Mouse (Mus musculus) liver, adult 2 months (tissue): ENCODE results near the gene Ptprg. TPM values are rescaled to one million over a fixed set of nuclear protein-coding genes. Genes with fewer than 3 reads are reported as not detected.

ENCODE experiments used
- DNase-seq: peaks from one replicate; pipeline ENCODE4 v3.0.0-alpha.2; 2011; ENCODE audit warnings: low read depth, low spot score; ENCODE audit errors: extremely low read depth
- H3K27ac ChIP-seq: fragments of 200-500 bp; replicated peaks from 2 replicates; pipeline ENCODE4 v1.5.1; 2012; ENCODE audit warnings: low read depth, mild to moderate bottlenecking, control low read depth, inconsistent platforms, low read length; ENCODE audit not compliant: insufficient read depth
- H3K27me3 ChIP-seq: fragments of 200-500 bp; 2 replicates; pipeline ENCODE4 v1.6.1; 2012; ENCODE audit warnings: mild to moderate bottlenecking, moderate library complexity, low read length, inconsistent platforms; ENCODE audit not compliant: control insufficient read depth, insufficient read depth
- H3K36me3 ChIP-seq: fragments of 200-500 bp; 2 replicates; pipeline ENCODE4 v1.6.1; 2012; ENCODE audit warnings: low read length, inconsistent platforms; ENCODE audit not compliant: control insufficient read depth, insufficient read depth
- H3K4me1 ChIP-seq: fragments of 200-500 bp; 2 replicates; pipeline ENCODE4 v1.6.1; 2011; ENCODE audit warnings: low read length; ENCODE audit not compliant: control insufficient read depth, insufficient read depth
- H3K4me3 ChIP-seq: fragments of 200-500 bp; 2 replicates; pipeline ENCODE4 v1.5.1; 2011; ENCODE audit warnings: low read depth, mild to moderate bottlenecking, control low read depth, low read length, moderate library complexity; ENCODE audit not compliant: insufficient read depth
- H3K79me2 ChIP-seq: fragments of 200-500 bp; 2 replicates; pipeline ENCODE4 v1.6.1; 2012; ENCODE audit warnings: inconsistent platforms, mild to moderate bottlenecking, low read length, moderate library complexity; ENCODE audit not compliant: control insufficient read depth, insufficient read depth
- H3K9ac ChIP-seq: fragments of 200-500 bp; 2 replicates; pipeline ENCODE4 v1.6.1; 2012; ENCODE audit warnings: low read depth, mild to moderate bottlenecking, control low read depth, inconsistent platforms, low read length
- CTCF ChIP-seq: fragments of 200-500 bp; IDR thresholded peaks from 2 replicates; pipeline ENCODE4 v1.5.1; 2011; ENCODE audit warnings: low read depth, low read length, control low read depth
- POLR2A ChIP-seq: fragments of 200-500 bp; IDR thresholded peaks from 2 replicates; pipeline ENCODE4 v1.6.1; 2011; ENCODE audit warnings: low read length, control low read depth; ENCODE audit not compliant: insufficient read depth; ENCODE audit errors: extremely low read depth
- WGBS: fragments of 180-500 bp; shearing (Covaris S2); methylation state at CpG from one replicate; pipeline ENCODE4 v1.1.7; 2018; 5-methylcytosine and 5-hydroxymethylcytosine counted together
- polyA plus RNA-seq: library from polyadenylated mRNA; depleted of rRNA; stranded (reverse); fragments of >200 nt; gene quantifications from 2 replicates; pipeline ENCODE4 v1.2.3, GENCODE M21; 2012
- total RNA-seq: library from RNA; depleted of rRNA; stranded (reverse); fragments of >200 nt; gene quantifications from 2 replicates; pipeline ENCODE4 v1.2.3, GENCODE M21; 2014

The Ptprg gene
- total and polyA plus RNA-seq, 2 experiments: 17.4 to 19.9 TPM

DNA sequence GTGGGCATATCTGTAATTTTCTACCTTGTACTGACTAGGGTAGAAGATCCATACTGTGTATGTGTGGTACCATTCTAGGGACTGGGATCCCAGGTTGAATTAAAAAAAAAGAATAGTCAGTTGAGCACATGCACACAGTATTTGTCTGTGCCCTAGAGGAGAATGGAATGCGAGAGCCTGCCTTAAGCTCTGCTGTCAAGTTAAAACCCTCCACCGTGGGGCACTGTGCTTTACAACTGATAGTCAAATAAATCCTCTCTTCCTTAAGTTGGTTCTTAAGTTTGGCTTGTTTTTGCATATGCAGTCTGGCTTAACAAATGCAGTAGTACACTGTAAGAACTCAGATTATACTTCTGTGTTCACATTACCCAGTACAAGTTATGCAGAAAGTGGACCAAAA lies 476.6 kb downstream of the Ptprg start:
- no peak overlapping the region for H3K9ac ChIP-seq
- H3K79me2 ChIP-seq: no peaks in the 10 kb centered on the region
- TF ChIP-seq POLR2A (no peak), CTCF (no peak)
- H3K36me3 ChIP-seq: no peaks in the 10 kb centered on the region
- H3K27me3 ChIP-seq: no peaks in the 10 kb centered on the region
- DNase-seq: no peak
- H3K4me3 ChIP-seq: no peak overlapping the region
- WGBS: 80% methylated on average over 2 of the region's 2 CpGs
- no peaks in the 10 kb centered on the region for H3K4me1 ChIP-seq
- no peak overlapping the region for H3K27ac ChIP-seq

DNA sequence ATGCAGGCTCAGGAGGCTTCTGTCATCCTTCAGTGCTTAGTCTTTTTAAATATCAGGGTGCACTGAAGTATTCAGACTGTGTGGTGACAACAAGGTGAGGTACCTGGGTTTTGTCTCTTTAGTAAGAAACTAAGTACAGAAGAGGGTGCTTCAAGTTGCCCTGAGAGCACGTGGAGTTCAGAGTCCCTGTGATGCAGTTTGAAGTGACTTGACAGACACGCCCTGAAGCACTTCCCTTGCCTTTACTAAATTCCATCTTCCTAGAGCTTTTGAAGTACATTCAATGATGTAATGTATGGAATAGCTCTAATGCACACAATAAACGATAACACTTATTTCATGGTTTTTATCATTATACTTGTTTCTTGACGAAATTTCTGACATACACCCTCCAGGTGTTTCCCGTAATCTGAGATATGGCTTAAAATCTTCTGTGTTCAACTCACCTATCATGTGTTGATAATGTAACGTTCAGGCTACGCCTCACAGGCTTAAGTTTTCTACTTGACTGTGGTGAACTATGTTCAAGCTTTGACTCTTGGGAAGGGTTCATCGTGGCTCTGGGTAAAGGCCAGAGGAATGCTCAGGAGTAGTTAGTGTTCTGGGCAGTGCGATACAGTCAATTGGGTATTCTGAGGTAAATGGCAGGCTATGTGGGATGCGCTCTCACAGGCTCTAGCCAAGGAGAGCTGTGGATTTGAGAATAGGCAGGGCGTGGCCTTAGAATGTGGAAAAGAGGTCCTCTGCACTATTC lies 483.4 kb downstream of the Ptprg start:
- 94% methylated on average over 11 of the region's 11 CpGs for WGBS
- TF ChIP-seq POLR2A (no peak), CTCF (no peak)

DNA sequence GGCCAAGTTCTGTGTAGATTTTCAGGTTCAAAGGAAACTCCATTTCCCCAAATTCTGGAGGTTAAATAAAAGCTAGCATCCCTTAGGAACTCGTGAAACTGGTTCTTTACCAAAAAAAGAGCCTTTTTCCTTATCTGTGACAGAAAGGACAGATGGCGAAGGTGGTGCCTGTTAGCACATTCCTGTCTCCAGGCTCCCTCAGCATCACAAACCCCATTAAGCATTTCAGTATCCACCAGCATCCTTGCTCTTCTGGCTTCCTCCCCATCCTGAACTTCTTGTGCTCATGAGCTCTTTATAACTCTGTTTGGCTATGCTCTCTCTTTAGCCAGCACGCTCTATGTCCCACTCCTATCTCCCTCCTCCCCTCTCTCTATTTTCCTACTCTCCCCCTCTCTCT lies 486.4 kb downstream of the Ptprg start:
- WGBS: 79% methylated on average over 3 of the region's 3 CpGs
- no peak for TF ChIP-seq POLR2A
- TF ChIP-seq CTCF: no peak
- Histone ChIP-seq H3K79me2 (no peaks in the 10 kb centered on the region), H3K9ac (no peak overlapping the region), H3K27ac (no peak overlapping the region), H3K27me3 (no peaks in the 10 kb centered on the region), H3K4me1 (no peaks in the 10 kb centered on the region), H3K36me3 (no peaks in the 10 kb centered on the region), H3K4me3 (no peak overlapping the region)
- no peak for DNase-seq

More for the DNA sequence above, 483.4 kb downstream of the Ptprg start:
- Histone ChIP-seq H3K79me2 (no peaks in the 10 kb centered on the region), H3K36me3 (no peaks in the 10 kb centered on the region), H3K27me3 (no peaks in the 10 kb centered on the region), H3K9ac (no peak overlapping the region), H3K4me3 (no peak overlapping the region), H3K27ac (no peak overlapping the region), H3K4me1 (no peaks in the 10 kb centered on the region)
- no peak for DNase-seq

DNA sequence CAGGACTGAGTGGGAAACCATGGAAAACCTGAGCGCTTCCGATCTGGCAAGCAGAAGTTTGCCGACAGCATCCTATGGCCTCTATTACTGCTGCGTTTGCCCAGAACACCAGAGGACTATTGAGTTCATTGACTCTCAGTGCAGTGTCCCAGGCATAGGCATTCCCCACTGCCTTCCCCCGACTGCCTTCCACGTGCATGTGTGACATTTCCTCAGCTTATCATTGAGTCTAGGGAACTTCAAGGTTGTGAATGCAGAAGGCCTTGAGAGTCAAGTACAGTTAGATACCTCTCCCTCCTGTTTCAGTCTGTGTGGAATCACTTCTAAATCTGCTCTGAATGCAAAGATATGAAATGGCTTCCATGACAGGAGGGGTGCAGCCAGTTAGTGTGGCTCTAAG lies 488.2 kb downstream of the Ptprg start:
- no peak for DNase-seq
- TF ChIP-seq CTCF: no peak
- TF ChIP-seq POLR2A: no peak
- H3K4me1 ChIP-seq: no peaks in the 10 kb centered on the region
- H3K27ac ChIP-seq: no peak overlapping the region
- H3K4me3 ChIP-seq: no peak overlapping the region
- no peaks in the 10 kb centered on the region for H3K36me3 ChIP-seq
- no peak overlapping the region for H3K9ac ChIP-seq
- no peaks in the 10 kb centered on the region for H3K79me2 ChIP-seq
- H3K27me3 ChIP-seq: no peaks in the 10 kb centered on the region
- WGBS: 84% methylated on average over 6 of the region's 6 CpGs

DNA sequence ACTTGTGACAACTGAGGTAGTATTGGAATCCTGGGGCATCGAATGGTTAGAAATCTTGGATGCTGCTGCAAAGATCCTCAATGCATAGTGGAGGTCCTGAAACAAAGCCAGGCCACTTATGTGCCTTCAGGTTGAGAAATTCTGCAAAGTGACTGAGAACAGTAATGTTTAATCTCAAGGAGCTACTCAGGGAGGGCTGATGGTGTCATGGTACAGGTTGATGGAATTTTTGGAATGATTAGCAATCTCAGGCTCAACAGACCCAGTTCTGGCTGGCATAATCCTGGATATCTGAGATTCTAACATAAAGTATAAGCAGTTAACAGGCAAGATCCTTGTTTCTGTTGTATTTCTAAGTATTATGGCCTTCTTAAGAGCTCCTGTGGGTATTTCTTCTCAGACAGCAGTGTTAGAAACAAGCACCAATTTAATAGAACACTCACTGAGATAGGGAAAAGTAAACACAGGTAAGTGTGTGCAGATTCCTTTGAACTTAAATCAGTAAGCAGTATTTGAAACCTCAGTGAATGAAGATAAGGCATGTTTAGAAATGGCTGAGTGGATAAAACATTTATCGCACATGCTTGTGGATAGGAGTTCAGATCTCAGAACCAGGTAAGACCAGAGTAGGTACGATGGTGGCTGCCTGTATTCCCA lies 493.0 kb downstream of the Ptprg start:
- DNase-seq: no peak
- 75% methylated on average over 3 of the region's 3 CpGs for WGBS
- Histone ChIP-seq H3K9ac (no peak overlapping the region), H3K4me3 (no peak overlapping the region), H3K4me1 (peaks cover 3% of the 10 kb centered on the region), H3K27me3 (no peaks in the 10 kb centered on the region), H3K36me3 (no peaks in the 10 kb centered on the region), H3K79me2 (no peaks in the 10 kb centered on the region), H3K27ac (no peak overlapping the region)
- TF ChIP-seq POLR2A: no peak
- no peak for TF ChIP-seq CTCF

DNA sequence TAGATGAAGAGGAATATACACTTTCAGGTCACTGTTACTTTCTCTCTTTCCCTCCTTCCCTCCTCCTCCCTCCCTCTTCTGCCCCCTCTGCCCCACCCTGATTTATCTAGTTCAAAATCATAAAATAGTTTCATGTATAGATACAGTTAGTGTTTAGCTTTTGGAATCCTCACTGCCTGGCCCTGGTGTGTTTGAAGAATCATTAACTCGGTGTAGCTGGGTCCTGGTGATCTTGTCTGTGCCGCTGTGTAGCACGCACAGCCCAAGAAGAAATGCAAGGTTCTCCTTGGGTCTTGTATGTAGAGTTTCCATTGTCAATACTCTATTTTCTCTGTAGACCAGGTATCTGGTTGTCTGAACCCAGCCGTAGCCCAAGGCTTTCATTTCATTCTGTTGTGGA lies 494.3 kb downstream of the Ptprg start:
- no peaks in the 10 kb centered on the region for H3K27me3 ChIP-seq
- H3K36me3 ChIP-seq: no peaks in the 10 kb centered on the region
- TF ChIP-seq POLR2A: no peak
- no peak for TF ChIP-seq CTCF
- 36% methylated on average over 4 of the region's 4 CpGs for WGBS
- no peak overlapping the region for H3K27ac ChIP-seq
- no peak overlapping the region for H3K4me3 ChIP-seq
- no peak overlapping the region for H3K9ac ChIP-seq
- no peaks in the 10 kb centered on the region for H3K79me2 ChIP-seq
- peak; percentile 43 for DNase-seq
- peaks cover 4% of the 10 kb centered on the region for H3K4me1 ChIP-seq
